Mouse (Mus musculus) neural tube, embryonic 14.5 days (tissue): ENCODE measurements around the gene Sobp. TPM values are rescaled to one million over a fixed set of nuclear protein-coding genes. Genes with fewer than 3 reads are reported as not detected.

Experiments
- ATAC-seq: fragments of 200-750 bp; cut with Nextera tagmentation; 2 replicates; pipeline ENCODE4 v1.8.0; 2017; ENCODE audit warnings: low read depth, mild to moderate bottlenecking, moderate TSS enrichment, moderate library complexity
- H3K27ac ChIP-seq: fragments of 300-500 bp; sonication (generic); 2 replicates; pipeline ENCODE4 v1.5.1; 2014; ENCODE audit warnings: low read depth, mild to moderate bottlenecking, control low read depth, low read length, moderate library complexity, mixed read lengths
- H3K27me3 ChIP-seq: fragments of 300-500 bp; sonication (generic); 2 replicates; pipeline ENCODE4 v1.6.1; 2014; ENCODE audit warnings: low read length; ENCODE audit not compliant: control insufficient read depth, insufficient read depth
- H3K36me3 ChIP-seq: fragments of 300-500 bp; sonication (generic); 2 replicates; pipeline ENCODE4 v1.6.1; 2014; ENCODE audit warnings: low read length, mixed read lengths; ENCODE audit not compliant: control insufficient read depth, insufficient read depth
- H3K4me1 ChIP-seq: fragments of 300-500 bp; sonication (generic); 2 replicates; pipeline ENCODE4 v1.6.1; 2014; ENCODE audit warnings: low read length; ENCODE audit not compliant: control insufficient read depth, insufficient read depth
- H3K4me2 ChIP-seq: fragments of 300-500 bp; sonication (generic); 2 replicates; pipeline ENCODE4 v1.6.1; 2014; ENCODE audit warnings: mild to moderate bottlenecking, low read depth, low read length, control low read depth
- H3K4me3 ChIP-seq: fragments of 300-500 bp; sonication (generic); 2 replicates; pipeline ENCODE4 v1.5.1; 2014; ENCODE audit warnings: low read depth, low read length, control low read depth, mixed read lengths
- H3K9ac ChIP-seq: fragments of 300-500 bp; sonication (generic); replicated peaks from 2 replicates; pipeline ENCODE4 v1.6.1; 2014; ENCODE audit warnings: low read depth, mild to moderate bottlenecking, control low read depth, low read length, mixed read lengths
- H3K9me3 ChIP-seq: fragments of 300-500 bp; sonication (generic); 2 replicates; pipeline ENCODE4 v1.6.1; 2016; ENCODE audit warnings: low read length; ENCODE audit not compliant: control insufficient read depth
- WGBS: fragments of 180-500 bp; shearing (Covaris S2); extraction: QIAGEN DNeasy Blood & Tissue Kit; methylation state at CpG from one replicate; pipeline ENCODE4 v1.1.7; 2014; 5-methylcytosine and 5-hydroxymethylcytosine counted together
- polyA plus RNA-seq: library from polyadenylated mRNA; unstranded; fragments of >200 nt; fragmentation: Nextera tagmentation; extraction: Ambion mirVana; gene quantifications from 2 replicates; pipeline ENCODE4 v1.2.1, GENCODE M21; 2014

Sobp gene
- polyA plus RNA-seq, 1 experiment from 2014 or later, result 17.0 TPM

GRCm38 (mm10) chr10:43086888-43087287 lies 87.4 kb downstream of the Sobp start:
- 26% methylated on average over 6 of the region's 6 CpGs for WGBS
- ATAC-seq, result peak; percentile 52; the same call in 1 of the 2 replicates
- no peak overlapping the region for H3K4me3 ChIP-seq
- H3K27me3 ChIP-seq, result no peaks in the 10 kb centered on the region
- no peaks in the 10 kb centered on the region for H3K36me3 ChIP-seq
- no peak overlapping the region for H3K9ac ChIP-seq
- no peak overlapping the region for H3K27ac ChIP-seq
- no peak overlapping the region for H3K4me2 ChIP-seq
- H3K4me1 ChIP-seq, result peaks cover 20% of the 10 kb centered on the region
- no peaks in the 10 kb centered on the region for H3K9me3 ChIP-seq

- peak; percentile 22; the same call in 1 of the 2 replicates for ATAC-seq
- H3K36me3 ChIP-seq, result no peaks in the 10 kb centered on the region
- 10% methylated on average over 6 of the region's 6 CpGs for WGBS
- no peaks in the 10 kb centered on the region for H3K9me3 ChIP-seq
- H3K4me1 ChIP-seq, result peaks cover 23% of the 10 kb centered on the region
- H3K27ac ChIP-seq, result 0 out of 2 replicates have a peak overlapping the region, but pooled peaks have one; percentile 36
- H3K4me3 ChIP-seq, result no peak overlapping the region
- H3K27me3 ChIP-seq, result no peaks in the 10 kb centered on the region
- no peak overlapping the region for H3K9ac ChIP-seq
- no peak overlapping the region for H3K4me2 ChIP-seq
Observed at GRCm38 (mm10) chr10:43084087-43084366, 90.3 kb downstream of the Sobp start.

GRCm38 (mm10) chr10:43083288-43084086 lies 90.8 kb downstream of the Sobp start:
- ATAC-seq, result peak; percentile 49; the same call in 1 of the 2 replicates
- no peaks in the 10 kb centered on the region for H3K36me3 ChIP-seq
- peaks cover 23% of the 10 kb centered on the region for H3K4me1 ChIP-seq
- H3K4me2 ChIP-seq, result no peak overlapping the region
- WGBS, result 33% methylated on average over 8 of the region's 9 CpGs
- H3K9me3 ChIP-seq, result no peaks in the 10 kb centered on the region
- H3K27me3 ChIP-seq, result no peaks in the 10 kb centered on the region
- H3K4me3 ChIP-seq, result no peak overlapping the region
- H3K27ac ChIP-seq, result 0 out of 2 replicates have a peak overlapping the region, but pooled peaks have one; percentile 36
- no peak overlapping the region for H3K9ac ChIP-seq

DNA sequence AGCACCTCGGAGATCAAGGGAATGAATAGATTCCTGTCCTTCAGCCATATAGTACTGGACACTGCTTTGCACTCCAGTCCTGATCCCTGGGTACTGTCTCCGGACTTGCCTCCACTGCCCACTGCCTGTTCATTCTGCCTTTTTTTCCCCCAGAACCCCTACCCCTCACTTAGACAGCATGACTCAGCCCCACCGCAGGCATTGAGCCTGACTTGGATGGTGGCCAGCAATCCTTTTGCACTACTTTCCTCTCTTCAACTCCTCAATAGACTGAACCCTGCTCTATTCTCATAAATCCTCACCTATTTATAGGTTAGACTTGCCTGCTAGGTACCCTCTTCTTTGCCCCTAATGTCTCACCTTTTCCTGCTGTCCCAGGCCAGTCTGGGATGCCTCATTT lies 93.0 kb downstream of the Sobp start:
- no peak for ATAC-seq

DNA sequence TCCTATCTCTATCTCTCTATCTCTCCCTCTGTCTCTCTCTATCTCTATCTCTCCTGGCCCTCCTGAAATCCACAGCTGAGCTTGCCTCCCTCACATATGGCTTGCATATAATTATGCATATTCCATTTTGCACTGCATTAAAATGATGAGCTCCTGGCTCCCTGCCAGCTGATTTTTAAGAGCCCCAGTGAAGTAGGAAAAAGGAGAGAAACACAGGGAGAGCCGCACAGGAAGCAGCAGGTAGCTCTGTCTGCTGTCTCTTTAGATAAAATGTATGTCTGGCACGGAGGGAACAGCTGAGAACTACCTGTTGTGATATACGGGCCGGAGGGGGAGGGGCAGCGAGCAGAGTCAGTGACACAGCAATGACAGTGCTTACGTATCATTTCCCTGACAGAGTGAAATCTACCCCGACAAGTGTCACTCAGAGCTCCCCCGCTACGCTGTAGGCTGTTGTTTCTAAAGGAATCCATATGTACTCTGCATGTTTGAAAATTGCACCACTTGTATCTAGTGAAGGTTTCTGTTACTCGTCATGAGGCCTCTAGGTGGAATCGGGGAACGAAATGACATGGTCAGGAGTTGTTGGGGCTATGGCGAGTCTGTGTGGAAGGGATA lies 98.7 kb downstream of the Sobp start:
- no peak overlapping the region for H3K4me3 ChIP-seq
- no peak overlapping the region for H3K9ac ChIP-seq
- no peak overlapping the region for H3K27ac ChIP-seq
- H3K36me3 ChIP-seq, result no peaks in the 10 kb centered on the region
- H3K27me3 ChIP-seq, result no peaks in the 10 kb centered on the region
- H3K9me3 ChIP-seq, result no peaks in the 10 kb centered on the region
- H3K4me2 ChIP-seq, result no peak overlapping the region
- H3K4me1 ChIP-seq, result peaks cover 18% of the 10 kb centered on the region
- WGBS, result 68% methylated on average over 13 of the region's 13 CpGs
- peak; percentile 51; the same call in 1 of the 2 replicates for ATAC-seq

More for the DNA sequence above, 93.0 kb downstream of the Sobp start:
- no peaks in the 10 kb centered on the region for H3K36me3 ChIP-seq
- WGBS, result 65% methylated on average over 3 of the region's 3 CpGs
- no peak overlapping the region for H3K4me2 ChIP-seq
- no peaks in the 10 kb centered on the region for H3K27me3 ChIP-seq
- H3K4me1 ChIP-seq, result peaks cover 15% of the 10 kb centered on the region
- H3K27ac ChIP-seq, result no peak overlapping the region
- no peak overlapping the region for H3K9ac ChIP-seq
- no peaks in the 10 kb centered on the region for H3K9me3 ChIP-seq
- H3K4me3 ChIP-seq, result no peak overlapping the region

DNA sequence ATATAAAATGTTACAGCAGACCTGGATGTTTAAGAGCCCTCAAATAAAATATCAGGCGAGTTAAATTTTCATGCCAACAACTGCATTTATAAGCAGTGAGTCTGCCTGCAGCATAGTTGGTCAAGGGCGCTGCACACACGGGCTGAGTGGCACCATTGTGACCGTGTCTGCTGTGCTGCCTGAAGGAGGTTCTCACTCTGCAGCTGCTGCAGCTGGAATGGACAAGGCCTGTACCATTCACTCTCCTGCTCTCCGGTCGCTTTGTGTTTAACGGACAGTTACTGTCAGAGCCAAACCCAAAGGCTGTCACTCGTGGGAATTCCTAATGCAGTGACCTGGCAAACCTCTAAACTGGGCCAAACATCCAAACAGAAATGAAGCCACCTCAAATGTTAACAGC lies 101.0 kb downstream of the Sobp start:
- 0 out of 2 replicates have a peak, but pooled peaks have one; percentile 55 for ATAC-seq
- Histone ChIP-seq H3K9me3 (no peaks in the 10 kb centered on the region), H3K27ac (peak overlapping the region; percentile 1; the same call in 1 of the 2 replicates), H3K4me2 (no peak overlapping the region), H3K36me3 (no peaks in the 10 kb centered on the region), H3K4me3 (no peak overlapping the region), H3K4me1 (peaks cover 18% of the 10 kb centered on the region), H3K27me3 (no peaks in the 10 kb centered on the region), H3K9ac (no peak overlapping the region)
- 34% methylated on average over 8 of the region's 8 CpGs for WGBS

DNA sequence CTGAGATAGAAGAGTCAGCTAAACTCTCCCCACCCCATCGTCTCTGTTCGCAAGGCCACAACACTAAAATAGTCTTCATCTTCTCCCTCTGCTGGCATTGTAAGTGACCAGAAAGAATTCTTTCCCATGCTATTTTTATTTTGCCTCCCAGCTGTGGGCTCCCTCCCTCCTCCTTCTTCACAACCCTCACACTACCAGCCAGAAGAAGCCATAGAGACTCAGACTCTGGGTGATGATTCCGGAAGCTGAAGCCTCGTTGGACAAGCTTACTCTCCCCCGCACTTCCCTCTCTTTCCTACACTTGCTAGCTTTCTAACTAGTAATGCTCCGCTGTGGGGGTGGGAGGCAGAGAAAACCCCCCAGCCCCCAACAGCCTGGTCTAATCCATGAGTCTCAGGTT lies 103.4 kb downstream of the Sobp start:
- WGBS, result 93% methylated on average over 6 of the region's 6 CpGs
- Histone ChIP-seq H3K9ac (no peak overlapping the region), H3K4me2 (no peak overlapping the region), H3K27me3 (no peaks in the 10 kb centered on the region), H3K36me3 (no peaks in the 10 kb centered on the region; the same call in 1 of the 2 replicates), H3K4me1 (peaks cover 15% of the 10 kb centered on the region), H3K4me3 (no peak overlapping the region), H3K27ac (no peak overlapping the region), H3K9me3 (no peaks in the 10 kb centered on the region)
- ATAC-seq, result no peak

GRCm38 (mm10) chr10:43065331-43065730 lies 109.0 kb downstream of the Sobp start:
- H3K9me3 ChIP-seq, result no peaks in the 10 kb centered on the region
- H3K9ac ChIP-seq, result no peak overlapping the region
- H3K4me1 ChIP-seq, result no peaks in the 10 kb centered on the region
- H3K27me3 ChIP-seq, result no peaks in the 10 kb centered on the region
- H3K27ac ChIP-seq, result no peak overlapping the region
- 77% methylated on average over 7 of the region's 7 CpGs for WGBS
- no peaks in the 10 kb centered on the region; the same call in 1 of the 2 replicates for H3K36me3 ChIP-seq
- no peak for ATAC-seq
- no peak overlapping the region for H3K4me3 ChIP-seq
- H3K4me2 ChIP-seq, result no peak overlapping the region

- H3K27ac ChIP-seq, result no peak overlapping the region
- H3K27me3 ChIP-seq, result no peaks in the 10 kb centered on the region
- H3K9me3 ChIP-seq, result no peaks in the 10 kb centered on the region
- no peaks in the 10 kb centered on the region; the same call in 1 of the 2 replicates for H3K36me3 ChIP-seq
- H3K4me3 ChIP-seq, result no peak overlapping the region
- no peaks in the 10 kb centered on the region for H3K4me1 ChIP-seq
- ATAC-seq, result peak; percentile 71
- H3K4me2 ChIP-seq, result no peak overlapping the region
- 61% methylated on average over 11 of the region's 11 CpGs for WGBS
- H3K9ac ChIP-seq, result no peak overlapping the region
Observed at GRCm38 (mm10) chr10:43061519-43062105, 112.7 kb downstream of the Sobp start.
